Mouse (Mus musculus) limb, embryonic 11.5 days (tissue): ENCODE measurements around the gene Xlr5a. TPM values are rescaled to one million over a fixed set of nuclear protein-coding genes. Genes with fewer than 3 reads are reported as not detected.

Source experiments
- polyA plus RNA-seq: library from polyadenylated mRNA; unstranded; fragments of >200 nt; fragmentation: Nextera tagmentation; extraction: Ambion mirVana; gene quantifications from 2 replicates; pipeline ENCODE4 v1.2.1, GENCODE M21; 2014

The Xlr5a gene
- polyA plus RNA-seq, 1 experiment from 2014 or later = not detected

Other genes starting within 250 kb of the Xlr5a start
- gene Pnma3, start 228.2 kb downstream of the Xlr5a start, polyA plus RNA-seq = 0.07 and 0.15 TPM in 2 replicates
- gene Xlr4a, start 210.5 kb downstream of the Xlr5a start, polyA plus RNA-seq = 0.43 and 1.5 TPM in 2 replicates
- 3.5 and 3.7 TPM in 2 replicates for gene Xlr3a, start 195.9 kb downstream of the Xlr5a start, polyA plus RNA-seq
- gene Gm14685, start 175.9 kb downstream of the Xlr5a start, polyA plus RNA-seq = not detected in 2 replicates
- not detected in 2 replicates for gene Xlr5b, start 144.2 kb downstream of the Xlr5a start, polyA plus RNA-seq
- not detected in 2 replicates for gene DXBay18, start 143.5 kb downstream of the Xlr5a start, polyA plus RNA-seq
- not detected in 2 replicates for gene Spin2d, start 116.0 kb downstream of the Xlr5a start, polyA plus RNA-seq
- 14.6 and 16.8 TPM in 2 replicates for gene Xlr3b, start 100.8 kb downstream of the Xlr5a start, polyA plus RNA-seq
- 0.51 and 0.91 TPM in 2 replicates for gene Xlr4b, start 78.6 kb downstream of the Xlr5a start, polyA plus RNA-seq
- gene F8a, start 64.7 kb downstream of the Xlr5a start, polyA plus RNA-seq = 7.5 and 9.2 TPM in 2 replicates
- gene Xlr4c, start 49.8 kb downstream of the Xlr5a start, polyA plus RNA-seq = not detected in 2 replicates
- gene Xlr3c, start 27.6 kb downstream of the Xlr5a start, polyA plus RNA-seq = 0.12 and 0.17 TPM in 2 replicates
- not detected in 2 replicates for gene Xlr5c, start within 50 bp of the Xlr5a start, polyA plus RNA-seq
- gene Gm45015, start 43.9 kb upstream of the Xlr5a start, polyA plus RNA-seq = not detected in 2 replicates
- 21.6 and 24.9 TPM in 2 replicates for gene Zfp275, start 49.6 kb upstream of the Xlr5a start, polyA plus RNA-seq
- gene Gm18336, start 105.8 kb upstream of the Xlr5a start, polyA plus RNA-seq = not detected in 2 replicates
- gene Zfp92, start 118.1 kb upstream of the Xlr5a start, polyA plus RNA-seq = 0.19 and 0.27 TPM in 2 replicates
- gene Trex2, start 142.4 kb upstream of the Xlr5a start, polyA plus RNA-seq = not detected in 2 replicates
- gene Haus7, start 166.1 kb upstream of the Xlr5a start, polyA plus RNA-seq = 95.0 and 99.5 TPM in 2 replicates
- 22.0 and 23.1 TPM in 2 replicates for gene Bgn, start 190.6 kb upstream of the Xlr5a start, polyA plus RNA-seq
- 0.04 and 0.11 TPM in 2 replicates for gene Atp2b3, start 210.1 kb upstream of the Xlr5a start, polyA plus RNA-seq